Mouse (Mus musculus) cerebellum, postnatal 4 days (tissue): ENCODE measurements around the gene Ddx6.
"Not testable (repeated sequence)": the region's sequence is repeated elsewhere in the genome, so short reads cannot be mapped to it uniquely, and the experiment has no call there.

Experiments used
- DNase-seq, 2 experiments: peaks; one replicate each; pipeline ENCODE4 v3.0.0; 2022; ENCODE audit warnings: low spot score in 2 of 2, mixed read lengths in 1 of 2

Gene Ddx6

DNA sequence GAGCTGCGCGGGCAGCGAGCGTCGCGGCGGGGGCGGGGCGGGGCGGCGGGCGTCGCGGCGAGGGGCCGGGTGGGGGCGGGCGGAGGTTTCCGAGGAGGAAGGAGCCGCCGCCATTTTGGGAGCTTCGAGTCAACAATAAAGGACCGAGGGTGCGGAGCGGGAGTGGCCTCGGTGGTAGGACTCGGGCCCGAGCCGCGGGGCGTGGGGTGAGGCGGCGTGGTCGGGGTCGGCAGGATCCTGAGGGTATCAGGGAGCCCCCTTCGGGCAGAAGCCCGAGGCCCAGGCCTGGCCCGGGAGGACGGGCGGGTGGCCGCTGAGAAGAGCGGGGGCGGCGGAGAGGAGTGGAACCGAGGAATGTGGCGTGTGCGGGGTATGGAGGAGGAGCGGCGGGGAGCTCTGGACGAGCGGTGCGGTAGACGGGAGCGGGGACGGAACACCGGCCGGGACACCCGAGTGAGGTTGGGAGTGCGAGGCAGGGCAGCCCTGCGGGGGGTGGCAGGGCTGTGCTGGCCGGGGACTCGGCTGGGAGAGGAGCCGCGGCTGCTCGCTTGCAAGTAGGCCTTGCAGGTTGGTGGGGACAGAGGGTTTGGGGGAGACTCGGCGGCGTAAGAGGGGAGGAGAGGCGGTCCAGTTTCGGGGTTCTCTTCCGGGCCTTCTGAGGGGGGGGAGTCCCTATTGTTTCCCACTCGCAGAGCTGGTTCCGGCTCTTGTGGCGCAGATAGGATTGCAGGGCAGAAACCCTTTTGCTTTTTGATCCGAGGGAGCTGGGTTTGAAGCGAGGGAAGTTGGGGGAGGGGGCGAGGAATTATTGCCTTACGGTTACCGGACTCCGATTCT lies at the start of gene Ddx6:
Gene Ddx6 (plus strand): TSS at position 114 of the 837 bp plus-strand sequence.
- DNase-seq = peak; percentile 34 to 74

DNA sequence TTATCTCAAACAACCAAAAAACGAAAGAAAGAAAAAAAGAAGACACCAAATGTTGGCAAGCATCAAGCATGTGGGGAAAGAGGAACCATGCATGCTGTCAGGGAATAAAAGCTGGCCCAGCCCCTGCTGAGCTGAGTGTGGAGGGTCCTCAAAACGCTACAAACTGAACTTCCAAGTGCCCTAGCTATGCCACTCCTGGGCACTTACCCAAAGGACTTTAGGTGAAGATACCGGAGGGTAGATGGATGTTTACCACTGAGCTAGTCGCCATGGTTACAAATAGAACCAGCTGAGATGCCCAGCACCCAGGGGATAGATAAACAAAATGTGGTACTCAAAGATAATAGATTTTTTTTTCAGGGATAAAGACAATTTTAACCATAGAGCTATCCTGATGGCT lies 43.1 kb upstream of the Ddx6 start, which contains the start of gene Cxcr5:
Gene Cxcr5 (minus strand): TSS at position 281 of the 400 bp plus-strand sequence.
- no peak for DNase-seq

DNA sequence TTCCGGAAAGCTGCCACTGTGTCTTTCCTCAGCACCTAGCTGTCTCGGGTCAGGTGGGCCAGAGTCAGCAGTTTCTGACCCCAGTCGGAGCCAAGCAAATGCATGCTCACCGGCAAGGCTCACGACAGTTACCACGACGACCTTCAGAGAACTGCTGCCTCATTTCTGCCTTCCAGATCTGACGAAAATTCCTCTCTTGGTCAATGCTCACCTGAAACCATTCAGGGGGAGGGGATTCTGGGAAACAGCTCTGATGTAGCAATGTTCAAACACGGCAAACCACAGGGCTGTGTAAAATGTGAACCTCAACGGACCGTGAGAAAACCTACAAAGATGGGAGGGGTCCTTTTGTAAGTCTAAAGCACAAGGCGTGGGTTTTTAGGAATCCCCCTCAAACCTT lies 41.8 kb upstream of the Ddx6 start:
- DNase-seq = no peak

DNA sequence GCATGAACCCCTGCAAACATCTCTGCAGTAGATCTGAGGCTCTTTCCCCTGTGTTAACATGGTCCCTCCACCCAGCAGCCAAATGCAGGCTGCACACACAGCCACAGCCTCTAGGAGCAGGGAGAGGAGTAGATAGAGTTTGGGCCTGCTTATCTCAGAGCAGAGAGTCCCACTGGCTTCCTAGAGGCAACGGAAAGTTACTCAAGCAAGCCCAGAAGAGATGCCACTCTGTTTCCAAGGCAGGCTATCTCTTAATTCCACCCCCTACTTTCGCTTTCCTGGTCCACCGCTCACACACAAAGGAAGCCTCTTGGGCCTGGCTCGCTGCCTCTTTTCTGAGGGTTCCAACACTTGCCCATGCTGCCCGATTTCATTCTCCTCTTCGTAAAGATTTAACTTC lies 39.3 kb upstream of the Ddx6 start:
- no peak for DNase-seq

DNA sequence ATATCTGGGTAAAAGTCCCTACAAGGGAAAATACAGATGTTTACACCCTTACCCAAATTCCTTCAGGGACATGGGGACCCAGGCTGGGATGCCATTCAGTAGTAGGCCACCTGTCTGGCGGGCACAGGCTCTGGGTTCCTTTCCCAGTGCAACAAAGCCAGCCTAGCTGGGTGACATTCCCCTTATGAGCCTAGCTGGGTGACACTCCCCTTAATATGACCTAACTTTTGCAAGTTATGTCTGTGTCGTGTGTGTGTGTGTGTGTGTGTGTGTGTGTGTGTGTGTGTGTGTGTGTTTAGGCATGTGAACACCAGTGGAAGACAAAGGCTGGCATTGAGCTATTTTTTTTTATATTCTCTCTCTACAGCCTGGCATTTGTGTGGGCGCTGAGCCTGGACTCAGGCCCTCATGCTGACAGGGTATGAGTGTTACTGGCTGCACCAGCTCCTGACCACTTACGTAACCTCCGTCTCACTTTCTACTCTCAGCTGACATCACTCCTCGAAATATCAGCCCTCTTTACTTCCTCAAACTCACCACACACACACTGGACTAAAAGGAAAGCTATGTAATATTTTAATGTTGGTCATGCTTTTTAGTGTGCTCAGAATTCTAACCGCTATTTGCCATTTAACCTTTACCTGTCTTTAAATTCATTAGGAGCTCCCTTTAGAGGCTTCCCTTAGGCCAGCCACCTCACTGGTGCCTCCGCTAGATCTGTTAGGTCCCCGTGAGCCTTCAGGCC lies 37.2 kb upstream of the Ddx6 start:
- DNase-seq = no peak

DNA sequence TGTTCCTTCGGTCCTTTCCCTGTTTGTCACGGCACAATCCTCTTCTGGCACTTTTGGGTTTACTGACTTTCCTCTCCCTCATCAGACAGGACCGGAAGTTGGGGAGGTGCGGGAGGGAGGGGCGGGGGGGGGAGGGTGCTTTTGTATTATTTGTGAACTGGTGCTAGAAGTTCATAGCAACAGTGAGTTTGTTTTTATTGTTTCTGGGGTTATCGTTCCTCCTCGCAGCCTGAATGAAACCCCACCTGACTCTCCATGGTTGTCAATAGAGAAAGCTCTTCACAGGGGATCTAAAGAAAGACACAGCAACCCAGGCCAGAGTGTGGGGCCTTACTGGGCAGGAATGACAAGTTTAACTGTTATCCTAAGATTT lies 36.6 kb upstream of the Ddx6 start:
- DNase-seq = no peak

DNA sequence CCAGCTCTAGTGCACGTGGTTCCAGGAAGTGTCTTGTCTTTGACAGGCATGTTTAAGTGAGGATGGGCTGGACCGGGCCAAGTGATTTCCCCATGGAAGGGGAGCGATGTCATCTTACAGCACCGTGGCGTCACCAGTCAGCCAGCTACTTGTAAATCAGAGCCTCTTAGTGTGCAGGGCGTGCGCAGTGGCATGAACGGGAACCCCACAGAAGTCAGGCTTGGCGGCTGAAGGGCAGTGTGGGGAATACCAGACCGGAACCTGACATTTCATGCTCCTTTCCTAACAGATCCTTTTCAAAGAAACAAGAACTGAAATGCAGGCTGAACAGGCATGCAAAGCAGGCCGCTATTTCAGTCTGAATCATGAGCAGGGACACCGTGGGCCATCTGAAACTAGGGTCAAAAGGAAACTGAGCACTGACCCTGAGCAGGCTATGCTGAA lies 33.7 kb upstream of the Ddx6 start:
- no peak for DNase-seq

DNA sequence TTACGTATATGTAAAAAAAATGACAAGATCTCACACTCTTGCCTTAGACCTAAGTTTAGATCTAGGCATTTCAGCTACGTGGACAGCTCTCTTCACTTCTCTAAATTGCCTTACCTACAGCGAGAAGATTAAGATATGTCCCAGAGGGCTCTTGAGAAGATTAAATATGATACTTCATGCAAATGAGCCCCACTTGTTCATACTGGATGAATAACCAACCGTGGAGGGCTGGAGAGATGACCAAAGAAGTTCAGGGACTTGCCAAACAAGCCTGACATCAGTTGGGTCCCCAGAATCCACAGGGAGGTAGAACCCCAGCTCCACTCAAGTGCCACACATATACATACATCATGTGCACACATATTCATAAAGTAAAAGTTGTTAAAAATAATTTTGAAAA lies 31.4 kb upstream of the Ddx6 start:
- no peak for DNase-seq

DNA sequence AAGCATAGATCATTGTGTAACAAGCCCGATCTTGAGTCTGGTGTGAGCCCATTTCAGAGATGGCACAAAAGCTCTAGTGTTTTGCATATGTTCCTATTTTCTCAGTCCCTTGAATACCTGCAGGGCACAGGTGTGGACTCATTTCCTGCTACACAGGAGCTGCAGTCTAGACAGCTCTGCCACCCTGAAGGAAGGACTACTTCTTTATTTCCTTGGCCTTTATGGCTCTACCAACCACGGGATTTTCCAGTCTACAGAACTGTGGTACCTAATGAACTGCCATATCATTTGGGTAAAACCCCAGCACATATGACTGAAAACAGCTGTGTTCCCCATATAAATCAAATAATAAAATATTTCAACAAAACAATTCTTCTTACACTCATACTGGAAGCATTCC lies 29.6 kb upstream of the Ddx6 start:
- DNase-seq = no peak

DNA sequence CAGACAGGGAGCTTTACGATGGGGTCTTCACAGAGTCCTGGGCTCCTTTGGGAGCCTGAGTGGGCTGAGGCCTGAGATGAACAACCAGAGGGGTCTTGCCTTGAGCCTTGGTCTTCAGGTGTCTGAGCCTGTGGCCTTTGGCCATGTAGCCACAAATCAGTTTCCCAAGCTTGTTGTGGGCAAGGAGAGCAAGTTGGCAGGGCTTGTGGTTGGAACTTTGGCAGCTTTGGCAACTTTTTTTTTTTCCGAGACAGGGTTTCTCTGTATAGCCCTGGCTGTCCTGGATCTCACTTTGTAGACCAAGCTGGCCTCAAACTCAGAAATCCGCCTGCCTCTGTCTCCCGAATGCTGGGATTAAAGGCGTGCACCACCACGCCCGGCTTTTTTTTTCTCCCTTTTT lies 28.6 kb upstream of the Ddx6 start:
- DNase-seq = not testable (repeated sequence)

DNA sequence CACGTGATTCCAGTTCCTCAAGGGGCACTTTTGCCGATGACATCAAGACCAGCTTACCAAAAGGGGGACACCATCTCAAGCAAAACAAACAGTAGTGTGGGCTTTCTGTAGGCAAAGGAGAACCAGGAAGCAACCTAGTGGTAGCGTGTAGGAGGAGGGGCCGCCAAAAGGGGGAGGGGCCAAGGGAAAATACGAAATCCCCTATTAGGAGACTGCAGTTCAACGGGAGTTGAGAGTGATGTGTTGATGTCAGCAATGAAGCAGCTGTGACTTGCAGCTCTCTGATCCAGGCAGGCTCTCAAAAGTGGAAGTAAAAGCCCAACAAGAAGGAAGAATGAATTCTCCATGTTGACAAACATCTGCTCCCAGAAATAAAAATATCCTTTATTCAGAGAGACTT lies 25.3 kb upstream of the Ddx6 start:
- DNase-seq = no peak

DNA sequence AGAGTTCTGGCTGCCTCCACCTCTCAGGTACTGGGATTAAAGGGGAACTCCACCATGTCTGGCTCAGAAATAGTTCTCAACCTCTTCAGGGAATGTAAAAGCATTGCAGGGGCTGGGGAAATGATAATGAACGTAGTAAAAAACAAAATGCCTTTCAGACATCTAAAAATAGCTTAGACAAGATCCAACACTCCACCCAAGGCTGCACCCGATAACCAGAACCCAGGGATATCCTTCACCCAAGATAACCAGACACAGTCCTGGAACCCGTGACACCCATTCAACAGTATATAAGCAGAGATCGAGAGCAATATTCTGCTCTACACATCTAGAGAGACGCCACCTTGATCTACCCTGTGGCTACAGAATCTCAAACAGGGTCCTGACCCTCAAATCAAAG lies 24.6 kb upstream of the Ddx6 start:
- no peak for DNase-seq

DNA sequence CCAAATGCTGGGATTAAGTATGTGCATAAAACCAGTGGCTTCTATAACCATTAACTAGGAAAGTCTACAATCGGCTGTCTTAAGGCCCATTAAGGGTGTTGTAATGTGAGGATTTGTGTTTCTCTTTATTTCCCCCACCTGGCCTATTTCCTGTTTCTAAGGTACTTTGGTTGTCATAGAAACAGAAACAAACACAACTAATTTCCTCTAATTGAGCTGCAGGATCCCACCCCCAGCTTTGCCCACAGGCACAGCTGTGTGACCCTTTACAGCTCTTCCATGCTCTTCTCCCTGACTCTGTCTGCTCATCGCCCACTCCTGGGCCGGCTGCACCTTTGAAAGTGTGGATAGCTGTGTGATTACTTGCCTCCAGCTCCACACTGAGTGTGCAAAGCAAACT lies 23.3 kb upstream of the Ddx6 start:
- no peak for DNase-seq

DNA sequence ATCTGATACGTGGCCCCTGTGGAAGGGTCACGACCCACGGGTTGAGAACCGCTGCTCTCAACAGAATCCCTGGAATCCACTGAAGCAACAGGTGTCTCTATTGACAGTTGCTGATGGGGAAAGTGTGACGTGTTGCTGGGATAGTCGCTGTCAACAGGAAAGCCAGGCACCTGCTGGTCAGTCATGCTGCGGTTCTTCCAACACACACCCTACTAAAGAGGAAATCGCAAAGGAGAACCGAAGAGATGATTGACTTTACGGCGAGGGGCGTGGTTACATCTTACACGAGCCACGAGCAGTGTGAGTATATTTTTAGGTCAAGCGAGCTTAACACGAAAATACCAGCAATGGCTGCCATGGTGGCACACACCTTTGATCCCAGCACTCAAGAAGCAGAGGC lies 22.3 kb upstream of the Ddx6 start:
- DNase-seq = no peak

DNA sequence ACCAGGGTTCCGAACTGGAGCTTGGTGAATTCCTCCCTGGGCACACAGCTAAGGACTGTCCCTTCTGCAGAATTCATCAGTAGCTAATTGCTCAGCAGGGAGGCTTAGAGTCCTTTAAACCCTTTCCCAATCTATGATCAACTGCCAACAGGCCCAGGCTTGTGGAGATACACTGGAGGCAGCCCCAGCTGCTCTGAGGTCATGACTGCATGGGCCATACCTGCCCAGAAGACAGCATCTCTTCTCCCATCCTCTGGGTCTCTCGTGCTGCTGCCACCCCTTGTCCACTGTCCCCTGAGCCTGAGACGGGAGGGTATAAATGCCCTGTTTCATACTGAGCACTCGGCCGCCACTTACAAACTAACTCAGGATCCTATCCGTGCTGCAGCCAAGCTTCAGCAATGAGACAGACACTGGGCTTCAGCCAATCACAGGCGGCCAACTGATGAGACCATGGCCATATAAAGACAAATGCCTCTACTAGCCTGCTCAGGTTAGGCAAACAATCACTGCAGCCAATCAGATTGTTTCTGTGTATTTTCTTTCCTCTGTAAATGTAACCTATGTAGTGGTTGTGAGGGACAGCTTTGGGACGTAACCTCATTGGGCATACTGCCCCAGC lies 17.9 kb upstream of the Ddx6 start:
- no peak for DNase-seq

DNA sequence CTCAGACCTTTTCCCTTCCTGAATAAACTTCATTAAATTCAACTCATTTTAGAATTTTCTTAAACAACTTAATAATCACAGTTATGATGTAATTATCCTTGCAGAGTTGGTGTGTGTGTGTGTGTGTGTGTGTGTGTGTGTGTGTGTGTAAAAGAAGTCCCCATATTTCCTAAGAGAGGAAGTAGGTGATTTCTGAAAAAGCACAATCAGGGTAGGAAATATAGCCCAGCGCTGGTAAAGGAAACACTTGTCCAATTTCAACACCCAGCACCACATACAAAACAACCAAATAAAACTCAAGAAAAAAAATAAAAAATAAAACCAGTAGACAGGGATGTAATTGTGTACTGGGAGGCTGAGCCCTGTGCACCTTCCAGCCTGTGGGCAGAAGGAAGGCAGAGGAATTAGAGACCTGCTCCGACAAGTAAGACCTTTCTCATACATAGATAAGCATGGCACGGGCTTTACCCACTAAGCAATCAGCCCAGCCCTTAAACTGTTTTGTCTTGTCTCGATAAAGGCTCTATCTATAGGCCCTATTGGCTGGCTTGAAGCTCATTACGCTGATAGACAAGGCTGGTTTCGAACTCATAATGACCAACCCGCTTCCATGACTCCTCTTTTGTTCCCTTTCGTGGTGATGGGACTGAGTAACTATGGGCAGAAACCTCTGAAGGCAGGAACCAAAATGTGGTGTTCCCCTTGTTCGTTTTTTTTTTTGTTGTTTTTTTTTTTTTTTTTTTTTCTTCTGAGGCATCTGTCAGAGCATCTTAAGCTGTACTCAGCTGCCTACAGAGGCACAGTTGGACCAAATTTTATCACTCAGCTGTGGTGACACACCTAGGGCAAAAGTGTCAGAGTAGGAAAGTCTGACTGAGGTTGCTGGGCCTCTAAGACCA lies 17.2 kb upstream of the Ddx6 start:
- DNase-seq = no peak

DNA sequence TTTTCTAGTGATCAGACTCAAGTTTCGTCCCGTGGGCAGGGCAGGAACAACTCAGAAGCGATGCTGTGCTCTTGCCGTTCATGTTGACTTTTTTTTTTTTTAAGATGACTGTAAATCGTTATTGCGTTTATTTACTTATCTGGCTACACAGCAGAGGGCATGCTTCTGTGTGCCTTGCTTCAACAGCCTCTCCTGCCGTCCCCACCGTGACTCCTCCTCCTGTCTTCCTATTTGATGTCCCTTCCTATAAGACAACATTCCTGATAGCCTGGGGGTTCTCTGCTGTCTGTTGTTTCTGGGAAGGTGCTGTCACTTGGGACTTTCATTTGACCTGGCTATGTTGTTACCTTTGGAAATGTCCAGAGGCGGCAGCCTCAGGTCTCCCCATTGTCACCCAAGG lies 16.1 kb upstream of the Ddx6 start:
- DNase-seq = no peak

DNA sequence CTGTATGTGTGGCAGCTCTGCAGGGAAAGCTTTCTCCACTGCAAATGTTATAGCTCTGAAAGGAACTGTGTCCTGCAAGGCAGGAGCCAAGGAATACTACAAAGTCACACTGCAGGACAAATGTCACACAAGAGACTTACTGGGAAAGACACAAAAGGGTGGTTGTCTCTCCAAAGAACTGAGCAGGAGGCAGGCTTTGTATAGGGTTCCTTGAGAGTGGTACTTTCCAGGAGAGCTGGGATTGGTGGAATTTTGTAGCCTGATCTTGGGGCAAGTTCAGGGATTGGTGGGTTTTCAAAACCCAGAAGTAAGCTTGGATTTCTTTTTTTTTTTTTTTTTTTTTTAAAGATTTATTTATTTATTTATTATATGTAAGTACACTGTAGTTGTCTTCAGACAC lies 15.6 kb upstream of the Ddx6 start:
- no peak for DNase-seq

DNA sequence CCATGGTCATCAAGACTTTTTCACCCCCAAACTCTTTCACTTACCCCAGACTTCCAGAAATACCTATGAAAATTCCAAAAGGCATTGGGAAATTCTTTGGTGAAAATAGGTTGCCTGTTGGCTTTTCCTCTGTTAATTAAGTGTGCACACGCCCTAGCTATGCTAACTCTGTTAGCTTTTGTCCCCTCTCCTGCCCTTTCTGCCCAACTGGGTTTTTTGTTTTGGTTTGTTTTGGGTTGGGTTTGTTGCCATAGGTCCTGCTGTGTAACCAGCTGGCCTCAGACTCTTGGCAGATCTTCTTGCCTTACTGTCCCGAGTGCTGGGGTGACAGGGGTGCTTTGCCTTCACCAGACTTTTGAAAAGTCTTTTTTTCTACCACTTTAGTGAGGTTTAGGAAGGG lies 13.7 kb upstream of the Ddx6 start:
- peak in 1 of 2 experiments; percentile 16 for DNase-seq

DNA sequence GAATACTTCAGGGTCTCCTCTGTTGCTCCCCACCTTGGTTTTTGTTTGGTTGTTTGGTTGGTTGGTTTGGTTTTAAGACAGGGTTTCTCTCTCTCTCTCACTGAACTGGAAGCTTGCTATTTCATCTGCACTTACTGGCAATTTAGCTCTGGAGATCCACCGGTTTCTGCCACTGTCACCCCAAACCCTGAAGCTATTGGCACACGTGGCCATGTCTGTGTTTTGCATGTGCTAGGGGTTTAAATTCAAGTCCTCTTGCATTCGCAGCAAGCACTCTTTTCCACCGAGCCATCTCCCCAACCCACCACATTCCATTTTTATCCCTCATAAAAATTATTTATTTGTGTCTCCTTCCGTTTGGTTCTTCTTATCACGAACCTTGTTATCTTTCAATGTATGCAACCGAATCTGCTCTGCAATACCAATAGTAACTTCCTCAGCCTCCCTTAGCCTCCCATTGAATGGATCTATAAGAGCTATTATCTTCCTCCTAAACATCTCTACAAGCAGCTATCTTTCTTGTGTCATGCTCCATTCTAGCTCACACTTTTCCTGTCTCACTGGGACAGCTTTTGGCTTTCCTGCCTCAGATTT lies 13.0 kb upstream of the Ddx6 start:
- no peak for DNase-seq

DNA sequence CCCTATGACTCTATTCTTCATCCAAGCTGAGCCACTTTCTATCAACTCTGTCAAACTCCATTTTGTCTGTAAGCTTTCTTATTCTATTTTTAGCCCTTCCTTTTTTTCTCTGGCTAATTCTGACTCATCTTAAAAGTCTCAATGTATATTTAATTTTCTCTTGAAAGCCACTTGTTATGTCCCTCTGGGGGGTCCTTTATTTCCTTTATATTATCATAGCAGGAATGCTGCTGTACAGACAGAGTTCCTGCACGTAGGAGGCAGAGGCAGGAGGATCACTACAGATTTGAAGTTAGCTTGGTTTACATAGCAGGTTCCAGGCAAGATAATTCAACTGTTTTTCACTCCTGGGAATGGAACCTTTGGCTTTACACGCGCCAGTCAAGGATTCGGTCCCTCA lies 11.5 kb upstream of the Ddx6 start:
- no peak for DNase-seq
